Mouse (Mus musculus): ENCODE results near the gene Gm4981. TPM values are rescaled to one million over a fixed set of nuclear protein-coding genes. Genes with fewer than 3 reads are reported as not detected.
"Not testable (repeated sequence)": the region's sequence is repeated elsewhere in the genome, so short reads cannot be mapped to it uniquely, and the experiment has no call there.

Gene Gm4981
- polyA plus RNA-seq, 1 experiment from 2014 or later, result not detected

DNA sequence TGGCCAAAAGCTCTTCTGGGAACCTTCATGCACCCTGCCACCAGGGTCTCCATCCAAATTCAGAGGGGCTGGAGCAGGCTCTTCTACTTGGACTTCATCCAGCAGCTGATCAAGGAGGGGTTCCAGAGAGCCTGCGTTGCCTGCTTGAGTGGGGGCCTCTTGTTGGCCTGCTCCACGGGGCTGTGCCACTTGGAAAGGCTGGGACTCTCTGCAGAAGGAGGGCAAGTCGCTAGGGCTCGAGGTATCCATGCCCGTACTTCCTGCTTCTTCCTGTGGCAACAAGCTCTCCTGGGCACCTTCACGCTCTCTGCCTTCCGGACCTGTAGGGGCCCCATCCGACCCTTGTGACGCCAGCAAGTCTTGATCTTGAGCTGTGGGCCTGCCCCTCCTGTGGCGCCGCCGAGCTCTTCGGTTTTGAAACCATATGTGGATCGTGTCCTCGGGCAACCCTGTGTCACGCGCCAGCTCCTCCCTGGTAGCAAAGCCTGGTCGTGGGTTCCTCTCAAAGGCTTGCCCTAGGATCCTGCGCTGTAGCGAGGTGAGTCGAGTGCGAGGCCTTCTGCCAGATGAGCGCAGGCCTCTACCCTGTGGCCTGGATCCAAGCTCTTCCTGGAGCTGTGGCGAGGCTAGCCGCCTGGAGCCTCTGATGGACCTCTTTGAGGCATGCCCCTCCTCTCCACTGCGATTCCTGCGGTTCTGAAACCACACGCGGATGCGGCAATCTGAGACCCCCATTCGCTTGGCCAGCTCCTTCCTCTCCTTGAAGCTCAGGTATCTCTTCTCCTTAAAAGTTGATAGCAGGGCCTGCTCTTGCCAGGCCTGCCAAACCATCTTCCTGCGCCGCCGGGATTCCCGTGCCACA, 4.5 kb downstream of the Gm4981 start:
- H3K9ac ChIP-seq; H3K4me1 ChIP-seq; H3K27ac ChIP-seq; H3K4me2 ChIP-seq (replicated peaks); H3K4me3 ChIP-seq; H3K27me3 ChIP-seq; H3K36me3 ChIP-seq: not testable (repeated sequence)
- 89% methylated on average over 35 of the region's 35 CpGs for WGBS
- H3K9me3 ChIP-seq (replicated peaks), result peaks cover 25% of the 10 kb centered on the region
- ATAC-seq (ENCODE audit: low FRiP score), result peak; percentile 84

DNA sequence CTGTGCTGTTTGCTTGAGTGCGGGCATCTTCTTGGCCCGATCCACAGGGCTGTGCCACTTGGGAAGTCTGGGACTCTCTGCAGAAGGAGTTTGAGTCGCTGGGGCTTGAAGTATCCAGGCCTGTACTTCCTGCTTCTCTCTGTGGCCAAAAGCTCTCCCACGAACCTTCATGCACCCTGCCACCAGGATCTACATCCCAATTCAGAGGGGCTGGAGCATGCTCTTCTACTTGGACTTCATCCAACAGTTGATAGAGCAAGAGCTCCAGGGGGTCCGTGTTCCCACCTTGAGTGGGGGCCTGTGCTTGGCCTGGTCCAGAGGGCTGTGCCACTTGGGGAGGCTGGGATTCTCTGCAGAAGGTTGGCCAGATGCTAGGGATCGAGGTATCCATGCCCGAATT, 5.4 kb downstream of the Gm4981 start:
- not testable (repeated sequence) for H3K4me2 ChIP-seq (replicated peaks); H3K9ac ChIP-seq; H3K27me3 ChIP-seq; H3K4me3 ChIP-seq; H3K36me3 ChIP-seq; H3K4me1 ChIP-seq; H3K27ac ChIP-seq
- peaks cover 22% of the 10 kb centered on the region for H3K9me3 ChIP-seq (replicated peaks)
- peak; percentile 42 for ATAC-seq (ENCODE audit: low FRiP score)
- WGBS, result 85% methylated on average over 5 of the region's 7 CpGs

DNA sequence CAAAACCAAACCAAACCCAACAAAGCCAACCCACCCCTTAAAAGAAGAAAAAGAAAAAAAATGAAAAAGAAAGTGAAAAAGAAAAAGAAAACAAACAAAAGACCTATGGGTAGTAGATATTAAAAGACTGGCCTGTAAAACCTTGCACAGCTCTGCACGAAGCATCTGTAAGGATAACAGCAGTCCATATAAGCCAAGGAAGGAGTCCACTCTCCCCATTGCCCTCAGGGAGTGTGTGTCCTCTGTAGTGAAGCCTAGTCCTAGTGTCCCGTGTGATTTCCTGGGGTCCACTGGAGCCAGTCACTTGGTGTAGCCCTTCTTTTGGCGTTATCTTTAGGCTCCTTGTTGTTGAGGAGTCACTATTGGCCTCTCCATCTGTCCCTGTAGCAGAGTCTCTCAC, 6.5 kb downstream of the Gm4981 start:
- peaks cover 22% of the 10 kb centered on the region for H3K9me3 ChIP-seq (replicated peaks)
- not testable (repeated sequence) for H3K4me3 ChIP-seq; ATAC-seq (ENCODE audit: low FRiP score); H3K4me2 ChIP-seq (replicated peaks); H3K27ac ChIP-seq; H3K27me3 ChIP-seq; H3K4me1 ChIP-seq; H3K36me3 ChIP-seq; H3K9ac ChIP-seq
- 60% methylated on average over 3 of the region's 3 CpGs for WGBS

DNA sequence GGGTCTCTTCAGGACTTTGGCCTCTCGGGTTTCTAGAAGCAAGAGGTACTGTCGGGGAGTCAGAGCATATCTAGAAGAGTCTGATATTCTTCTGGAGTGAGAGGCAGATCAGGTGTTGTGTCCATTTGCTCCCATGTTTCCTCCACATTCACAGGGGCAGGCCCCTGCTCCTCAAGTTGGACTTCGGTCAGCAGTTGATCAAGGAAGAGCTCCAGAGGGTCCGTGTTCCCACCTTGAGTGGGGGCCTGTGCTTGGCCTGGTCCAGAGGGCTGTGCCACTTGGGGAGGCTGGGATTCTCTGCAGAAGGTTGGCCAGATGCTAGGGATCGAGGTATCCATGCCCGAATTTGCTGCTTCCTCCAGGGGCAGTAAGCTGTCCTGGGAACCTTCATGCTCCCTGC, 8.7 kb downstream of the Gm4981 start:
- H3K36me3 ChIP-seq; ATAC-seq (ENCODE audit: low FRiP score); H3K4me3 ChIP-seq; H3K9ac ChIP-seq; H3K4me2 ChIP-seq (replicated peaks); H3K27ac ChIP-seq; H3K4me1 ChIP-seq; H3K27me3 ChIP-seq: not testable (repeated sequence)
- 85% methylated on average over 2 of the region's 6 CpGs for WGBS
- H3K9me3 ChIP-seq (replicated peaks), result peaks cover 19% of the 10 kb centered on the region

DNA sequence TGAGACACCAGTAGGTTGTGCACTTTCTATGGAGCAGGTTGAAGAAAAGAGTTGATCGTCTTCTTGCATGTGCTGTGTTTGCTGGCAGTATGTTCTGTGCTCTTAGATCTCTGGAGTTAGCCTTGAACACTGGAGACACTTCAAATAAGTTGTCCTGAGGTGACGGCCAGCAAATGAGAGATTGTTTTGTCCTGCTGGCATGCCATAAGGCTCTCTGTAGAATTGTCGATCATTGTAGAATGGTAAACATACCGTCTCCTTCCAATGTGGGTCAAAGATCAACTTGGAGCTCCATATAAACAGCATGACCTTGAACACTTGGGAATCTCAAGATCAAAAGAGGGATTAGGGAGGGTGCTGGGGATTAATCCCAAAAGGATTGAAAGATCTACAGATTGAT, 10.1 kb downstream of the Gm4981 start:
- 79% methylated on average over 4 of the region's 4 CpGs for WGBS
- not testable (repeated sequence) for H3K4me3 ChIP-seq

DNA sequence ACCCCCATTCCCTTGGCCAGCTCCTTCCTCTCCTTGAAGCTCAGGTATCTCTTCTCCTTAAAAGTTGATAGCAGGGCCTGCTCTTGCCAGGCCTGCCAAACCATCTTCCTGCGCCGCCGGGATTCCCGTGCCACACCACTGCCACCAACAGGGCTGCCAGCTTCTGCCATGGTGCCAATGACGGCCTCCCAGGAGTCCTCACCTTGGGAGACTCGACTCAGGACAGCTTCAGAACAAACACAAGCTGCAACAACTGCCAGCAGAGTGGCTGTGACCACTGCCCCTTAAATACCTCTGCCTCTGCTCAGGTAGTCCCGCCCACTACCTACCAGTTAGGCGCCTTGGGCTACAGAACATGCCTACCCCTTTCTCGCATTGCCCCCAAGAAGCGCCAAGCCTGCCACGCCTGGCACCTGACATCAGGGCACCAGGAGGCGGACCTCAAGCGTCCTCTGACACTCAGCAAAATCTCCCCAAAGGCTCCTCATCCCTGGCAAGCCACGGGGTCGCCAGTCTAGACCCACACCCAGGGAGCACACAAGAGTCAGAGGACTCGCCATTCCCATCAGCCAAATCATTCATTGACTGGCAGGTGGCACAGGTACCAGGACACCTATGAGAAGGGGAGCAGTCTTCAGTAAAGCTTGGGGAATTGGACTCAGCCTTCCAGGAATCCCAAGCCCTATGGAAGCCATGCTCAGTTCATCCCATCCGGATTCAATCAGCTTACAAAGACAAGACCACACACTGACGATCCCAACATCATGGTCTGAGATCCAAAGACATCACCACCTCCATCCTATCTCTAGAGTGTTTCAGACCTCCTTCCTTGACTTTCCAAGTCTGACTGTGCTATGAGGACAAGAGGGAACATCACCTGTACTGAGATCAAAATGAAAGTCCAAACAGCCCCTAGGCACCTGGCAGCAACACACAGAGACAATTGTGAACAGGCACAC, 11.4 kb downstream of the Gm4981 start, which contains the start of gene AW822073:
AW822073 (minus strand) TSS at position 104 of the 959 bp plus-strand sequence.
- not testable (repeated sequence) for H3K4me2 ChIP-seq (replicated peaks); H3K9ac ChIP-seq; H3K9me3 ChIP-seq (replicated peaks); H3K4me1 ChIP-seq; ATAC-seq (ENCODE audit: low FRiP score); H3K27me3 ChIP-seq; H3K27ac ChIP-seq; H3K36me3 ChIP-seq; H3K4me3 ChIP-seq
- WGBS, result 86% methylated on average over 18 of the region's 18 CpGs

More for the DNA sequence above, 10.1 kb downstream of the Gm4981 start:
- not testable (repeated sequence) for ATAC-seq (ENCODE audit: low FRiP score); H3K27ac ChIP-seq; H3K4me2 ChIP-seq (replicated peaks); H3K9me3 ChIP-seq (replicated peaks); H3K36me3 ChIP-seq; H3K4me1 ChIP-seq; H3K27me3 ChIP-seq; H3K9ac ChIP-seq

- not testable (repeated sequence) for H3K4me1 ChIP-seq; H3K9ac ChIP-seq; H3K36me3 ChIP-seq; H3K27ac ChIP-seq; ATAC-seq (ENCODE audit: low FRiP score); H3K27me3 ChIP-seq; H3K4me3 ChIP-seq; H3K9me3 ChIP-seq (replicated peaks); H3K4me2 ChIP-seq (replicated peaks)
- 84% methylated on average over 31 of the region's 31 CpGs for WGBS
These were observed 12.3 kb downstream of the Gm4981 start for GRCm38 (mm10) chr10:58223972-58224805.

- not testable (repeated sequence) for H3K9ac ChIP-seq; H3K27me3 ChIP-seq; H3K4me3 ChIP-seq; H3K9me3 ChIP-seq (replicated peaks); H3K4me2 ChIP-seq (replicated peaks); ATAC-seq (ENCODE audit: low FRiP score); H3K4me1 ChIP-seq; H3K36me3 ChIP-seq; H3K27ac ChIP-seq
- WGBS, result 78% methylated on average over 4 of the region's 6 CpGs
These were observed 13.3 kb downstream of the Gm4981 start for GRCm38 (mm10) chr10:58223161-58223560.

DNA sequence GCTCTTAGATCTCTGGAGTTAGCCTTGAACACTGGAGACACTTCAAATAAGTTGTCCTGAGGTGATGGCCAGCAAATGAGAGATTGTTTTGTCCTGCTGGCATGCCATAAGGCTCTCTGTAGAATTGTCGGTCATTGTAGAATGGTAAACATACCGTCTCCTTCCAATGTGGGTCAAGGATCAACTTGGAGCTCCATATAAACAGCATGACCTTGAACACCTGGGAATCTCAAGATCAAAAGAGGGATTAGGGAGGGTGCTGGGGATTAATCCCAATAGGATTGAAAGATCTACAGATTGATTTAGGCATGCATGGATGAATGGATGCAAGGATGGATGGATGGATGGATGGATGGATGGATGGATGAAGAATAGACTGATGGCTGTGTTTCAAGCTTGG, 14.9 kb downstream of the Gm4981 start:
- H3K9ac ChIP-seq; H3K4me2 ChIP-seq (replicated peaks); H3K36me3 ChIP-seq; H3K4me1 ChIP-seq; H3K9me3 ChIP-seq (replicated peaks); ATAC-seq (ENCODE audit: low FRiP score); H3K27me3 ChIP-seq; H3K4me3 ChIP-seq; H3K27ac ChIP-seq: not testable (repeated sequence)
- WGBS, result 94% methylated on average over 2 of the region's 2 CpGs

- H3K4me2 ChIP-seq (replicated peaks), result no peak overlapping the region
- H3K4me3 ChIP-seq, result no peak overlapping the region
- no peaks in the 10 kb centered on the region for H3K4me1 ChIP-seq
- H3K9me3 ChIP-seq (replicated peaks), result 0 out of 2 replicates have a peak, but pooled peaks cover 3% of the 10 kb centered on the region
- H3K36me3 ChIP-seq, result no peaks in the 10 kb centered on the region
- H3K27ac ChIP-seq, result no peak overlapping the region
- no peaks in the 10 kb centered on the region for H3K27me3 ChIP-seq
- H3K9ac ChIP-seq, result no peak overlapping the region
- WGBS, result 82% methylated on average over 6 of the region's 6 CpGs
- ATAC-seq (ENCODE audit: low FRiP score), result no peak
These were observed 15.8 kb downstream of the Gm4981 start for GRCm38 (mm10) chr10:58220726-58221125.

DNA sequence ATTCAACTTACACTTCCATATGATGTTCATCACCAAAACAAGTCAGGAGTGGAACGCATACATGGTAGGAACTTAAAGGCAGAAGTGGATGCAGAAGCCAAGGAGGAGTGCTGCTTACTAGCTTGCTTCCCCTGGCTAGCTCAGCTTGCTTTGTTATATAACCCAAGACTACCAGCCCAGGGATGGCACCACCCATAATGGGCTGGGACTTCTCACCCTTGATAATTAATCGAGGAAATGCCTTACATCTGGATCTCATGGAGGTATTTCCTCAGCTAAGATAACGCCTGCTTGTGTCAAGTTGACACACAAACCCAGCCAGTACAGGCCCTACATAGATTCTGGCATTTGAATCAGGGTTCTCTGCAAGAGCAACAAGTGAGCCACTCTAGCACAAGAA, 19.1 kb downstream of the Gm4981 start:
- ATAC-seq (ENCODE audit: low FRiP score), result no peak
- 85% methylated on average over 3 of the region's 3 CpGs for WGBS

GRCm38 (mm10) chr10:58215353-58215752, 21.1 kb downstream of the Gm4981 start:
- no peak overlapping the region for H3K9ac ChIP-seq
- no peak overlapping the region for H3K4me2 ChIP-seq (replicated peaks)
- ATAC-seq (ENCODE audit: low FRiP score), result no peak
- H3K36me3 ChIP-seq, result no peaks in the 10 kb centered on the region
- 90% methylated on average over 1 of the region's 1 CpGs for WGBS
- H3K27me3 ChIP-seq, result no peaks in the 10 kb centered on the region
- no peak overlapping the region for H3K4me3 ChIP-seq
- no peak overlapping the region for H3K27ac ChIP-seq
- no peaks in the 10 kb centered on the region for H3K9me3 ChIP-seq (replicated peaks)
- H3K4me1 ChIP-seq, result no peaks in the 10 kb centered on the region

More for the DNA sequence above, 19.1 kb downstream of the Gm4981 start:
- Histone ChIP-seq H3K36me3 (no peaks in the 10 kb centered on the region), H3K27me3 (no peaks in the 10 kb centered on the region), H3K4me3 (no peak overlapping the region), H3K4me2 (replicated peaks) (no peak overlapping the region), H3K27ac (no peak overlapping the region), H3K4me1 (no peaks in the 10 kb centered on the region), H3K9ac (no peak overlapping the region), H3K9me3 (replicated peaks) (0 out of 2 replicates have a peak, but pooled peaks cover 3% of the 10 kb centered on the region)
